Mouse (Mus musculus) left cerebral cortex, postnatal 4 days (tissue): ENCODE results near the gene Aatk. TPM values are rescaled to one million over a fixed set of nuclear protein-coding genes. Genes with fewer than 3 reads are reported as not detected.

Experiments used
- DNase-seq: peaks from one replicate; pipeline ENCODE4 v3.0.0-alpha.2; 2022
- intact Hi-C: fragments of 180-260 bp; cut with DNase I; formaldehyde crosslinking; loops from one replicate; pipeline ENCODE4 v1.15.1; 2025
- total RNA-seq, 2 experiments: library from RNA; stranded (reverse); gene quantifications; 2 replicates each; pipeline ENCODE4 v1.2.3; 2021

Aatk gene
- total RNA-seq, 2 experiments from 2014 or later, result 111 to 114 TPM

- intact Hi-C loops, result no loop called here
- no peak for DNase-seq
Measured at GRCm38 (mm10) chr11:120053846-120054245, 6.9 kb upstream of the Aatk start.

- intact Hi-C loops, result no loop called here
- DNase-seq, result no peak
Measured at GRCm38 (mm10) chr11:120052274-120052673, 5.3 kb upstream of the Aatk start.

- DNase-seq, result peak; percentile 88
- intact Hi-C loops, result no loop called here
Measured at GRCm38 (mm10) chr11:120051124-120051811, 4.3 kb upstream of the Aatk start.

GRCm38 (mm10) chr11:120049067-120049466 lies 2.1 kb upstream of the Aatk start:
- intact Hi-C loops, result no loop called here
- DNase-seq, result no peak

- intact Hi-C loops, result no loop called here
- DNase-seq, result peak; percentile 79
Measured at GRCm38 (mm10) chr11:120048252-120048556, 1.2 kb upstream of the Aatk start.

- intact Hi-C loops, result no loop called here
- no peak for DNase-seq
Measured at GRCm38 (mm10) chr11:120047531-120048251, 724 bp upstream of the Aatk start.

- peak; percentile 73 for DNase-seq
- intact Hi-C loops, result no loop called here
Measured at GRCm38 (mm10) chr11:120045839-120046552, 971 bp downstream of the Aatk start.

GRCm38 (mm10) chr11:120045341-120045740 lies 1.6 kb downstream of the Aatk start:
- no peak for DNase-seq

GRCm38 (mm10) chr11:120042141-120042838 lies 4.7 kb downstream of the Aatk start:
- intact Hi-C loops, result no loop called here
- DNase-seq, result no peak

More at GRCm38 (mm10) chr11:120045341-120045740, 1.6 kb downstream of the Aatk start:
- intact Hi-C loops, result no loop called here

- no peak for DNase-seq
- intact Hi-C loops, result no loop called here
Measured at GRCm38 (mm10) chr11:120041191-120042123, 5.5 kb downstream of the Aatk start.

- DNase-seq, result no peak
- intact Hi-C loops, result no loop called here
Measured at GRCm38 (mm10) chr11:120040440-120040839, 6.5 kb downstream of the Aatk start.

- intact Hi-C loops, result no loop called here
- DNase-seq, result no peak
Measured at GRCm38 (mm10) chr11:120039581-120039980, 7.4 kb downstream of the Aatk start.

GRCm38 (mm10) chr11:120034762-120035161 lies 12.2 kb downstream of the Aatk start:
- DNase-seq, result no peak
- intact Hi-C loops, result no loop called here

GRCm38 (mm10) chr11:120034306-120034705 lies 12.7 kb downstream of the Aatk start:
- intact Hi-C loops, result no loop called here
- no peak for DNase-seq

GRCm38 (mm10) chr11:120033473-120033872 lies 13.5 kb downstream of the Aatk start:
- DNase-seq, result no peak
- intact Hi-C loops, result no loop called here

GRCm38 (mm10) chr11:120032052-120032451 lies 14.9 kb downstream of the Aatk start:
- intact Hi-C loops, result no loop called here
- no peak for DNase-seq

- peak; percentile 83 for DNase-seq
- intact Hi-C loops, result no loop called here
Measured at GRCm38 (mm10) chr11:120030145-120030901, 16.6 kb downstream of the Aatk start.

- intact Hi-C loops, result no loop called here
- no peak for DNase-seq
Measured at GRCm38 (mm10) chr11:120029431-120030144, 17.4 kb downstream of the Aatk start.
